Mouse (Mus musculus) effector memory CD4-positive, alpha-beta T cell, adult 7 months (primary cell): ENCODE data around the gene Clgn. TPM values are rescaled to one million over a fixed set of nuclear protein-coding genes. Genes with fewer than 3 reads are reported as not detected.

Experiments used
- polyA plus RNA-seq: library from polyadenylated mRNA; unstranded; fragments of 100-300 nt; shearing (Covaris generic); gene quantifications from one replicate; pipeline ENCODE4 v1.2.1, GENCODE M21; 2017

Gene Clgn
- polyA plus RNA-seq = not detected

DNA sequence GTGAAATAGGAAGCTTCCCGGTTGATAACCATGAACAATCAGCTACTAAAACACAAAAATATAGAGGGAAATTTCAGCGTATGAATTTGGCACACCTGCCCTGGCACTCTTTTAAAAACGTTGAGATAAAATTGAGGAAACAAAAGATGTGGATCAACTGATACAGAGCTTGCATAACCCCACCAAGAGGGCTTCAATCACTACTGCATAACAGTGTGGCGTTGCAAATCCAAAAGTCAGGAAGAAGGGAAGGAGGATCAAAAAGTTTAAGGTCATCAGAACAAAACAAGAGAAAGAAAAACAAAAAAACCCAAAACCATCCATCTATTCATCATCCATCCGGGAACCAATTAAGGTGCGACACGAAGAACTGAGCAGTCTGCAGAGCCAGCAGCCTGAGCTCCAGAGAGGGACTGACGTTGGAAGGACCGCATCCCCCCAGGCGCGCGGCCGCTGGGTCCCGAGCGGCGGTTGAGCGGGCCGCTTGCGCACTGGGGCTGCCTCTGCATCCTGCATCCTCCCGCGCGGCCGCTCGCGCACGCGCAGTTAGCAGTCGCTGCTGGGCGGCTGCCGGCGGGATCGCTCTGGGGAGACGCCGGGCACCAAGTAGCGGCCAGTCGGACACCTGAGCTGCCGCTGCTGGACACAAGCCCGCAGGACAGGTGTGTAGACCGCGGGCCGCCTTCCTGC lies at the start of gene Clgn:
Clgn (plus strand) TSS at position 552 of the 690 bp plus-strand sequence.

DNA sequence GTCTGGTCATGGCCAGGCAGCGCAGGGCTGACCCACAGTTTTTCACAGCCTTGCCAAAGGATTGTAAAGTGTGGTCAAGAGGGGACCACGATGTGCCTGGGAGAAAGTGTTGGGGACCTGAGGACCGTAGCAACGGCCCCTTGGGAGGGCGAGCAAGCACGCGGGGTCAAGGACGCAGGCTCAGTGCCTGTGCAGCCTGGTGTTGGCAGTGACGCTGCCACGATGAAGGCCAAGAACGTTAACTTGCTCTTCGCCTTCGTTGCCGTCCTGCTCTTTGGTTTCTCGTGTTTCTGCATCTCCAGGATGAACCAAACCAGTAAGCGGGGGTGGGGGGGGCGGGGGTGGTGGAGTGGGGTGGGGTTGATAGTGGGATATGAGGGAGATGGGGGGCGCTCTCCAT lies 41.4 kb upstream of the Clgn start, which contains the start of gene Mgat4d:
Mgat4d (plus strand) TSS at position 209 of the 400 bp plus-strand sequence.

DNA sequence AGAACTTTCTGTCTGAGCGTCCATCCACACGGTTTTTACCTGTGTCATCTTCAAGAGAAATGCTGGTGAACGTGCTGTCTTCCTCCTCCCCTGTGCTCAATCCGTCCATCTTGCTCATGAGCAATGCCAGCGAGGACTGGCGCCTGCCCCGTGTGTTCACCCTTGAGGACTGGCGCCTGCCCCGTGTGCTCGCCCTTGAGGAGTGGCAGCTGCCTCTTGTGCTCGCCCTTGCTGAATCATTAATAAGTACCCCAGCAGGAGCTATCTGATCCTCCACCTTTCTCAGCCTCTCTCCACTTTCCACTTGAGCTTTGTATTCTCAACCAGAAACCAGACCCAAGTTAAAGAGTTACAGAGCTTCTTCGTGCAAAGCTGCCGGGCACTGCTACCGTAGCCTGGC lies 68.6 kb downstream of the Clgn start, which contains the start of gene Scoc:
Scoc (minus strand) TSS at position 170 of the 400 bp plus-strand sequence.

Other genes starting within 250 kb of the Clgn start
- not detected for gene Tbc1d9, start 224.5 kb upstream of the Clgn start, polyA plus RNA-seq
- gene Gm10645, start 223.7 kb upstream of the Clgn start, polyA plus RNA-seq = not detected
- gene Ucp1, start 99.5 kb upstream of the Clgn start, polyA plus RNA-seq = not detected
- gene Elmod2, start 57.4 kb upstream of the Clgn start, polyA plus RNA-seq = 5.2 TPM
- gene Mgat4d, start 41.4 kb upstream of the Clgn start, polyA plus RNA-seq = not detected
- gene Scoc, start 68.5 kb downstream of the Clgn start, polyA plus RNA-seq = 17.7 TPM
- gene Olfr370, start 145.9 kb downstream of the Clgn start, polyA plus RNA-seq = 0.32 TPM
- 128 TPM for gene Ndufb7, start 176.8 kb downstream of the Clgn start, polyA plus RNA-seq
- gene Tecr, start 218.1 kb downstream of the Clgn start, polyA plus RNA-seq = 283 TPM
- 430 TPM for gene Dnajb1, start 218.3 kb downstream of the Clgn start, polyA plus RNA-seq